In the genomic region with DNA sequence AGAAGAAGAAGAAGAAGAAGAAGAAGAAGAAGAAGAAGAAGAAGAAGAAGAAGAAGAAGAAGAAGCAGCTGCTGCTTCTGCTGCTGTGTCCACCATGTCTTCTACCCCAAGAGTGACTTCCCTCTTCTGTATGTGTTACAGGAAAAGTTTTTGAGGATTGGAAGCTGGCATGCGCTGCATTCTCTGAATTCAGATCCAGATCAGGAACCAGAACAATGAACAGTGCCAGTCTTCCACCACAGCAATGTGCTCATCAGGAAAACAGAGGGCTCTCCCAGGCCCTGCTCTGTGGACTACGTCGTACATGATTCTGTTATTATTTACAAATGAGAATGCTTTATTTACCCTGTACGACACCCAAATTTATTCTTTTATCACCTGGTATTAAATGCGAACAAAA, we compare ENCODE assay signal across 23 mouse cellular contexts.
"Had no signal": no experiment of that assay in that cellular context is flagged by ENCODE, and none has a peak within 500 bp of the region (broad histone marks: within the 10 kb centered on the region; RNA-seq: fewer than 3 reads in every experiment).

No protein-coding gene starts in this region.

- H3K4me1 ChIP-seq: heart, embryonic 12.5 days; kidney, embryonic 15.5 days; limb, embryonic 15.5 days had no signal

- H3K4me2 ChIP-seq: heart, embryonic 12.5 days; hindbrain, embryonic 13.5 days; hindbrain, embryonic 15.5 days; kidney, embryonic 15.5 days; limb, embryonic 13.5 days; limb, embryonic 15.5 days had no signal

- DNase-seq: forebrain, postnatal 0 days; gastrocnemius, postnatal 14 days; gastrocnemius, postnatal 36 days; heart, adult 18-20 months; heart, postnatal 10 days; kidney, adult 11 months; kidney, adult 2 months; kidney, adult 9 months; kidney, postnatal 14 days; kidney, postnatal 36 days; layer of hippocampus, adult 9-11 months; layer of hippocampus, postnatal 36 days; left cerebral cortex, postnatal 4 days had no signal

- H3K36me3 ChIP-seq: heart, embryonic 10.5 days; heart, embryonic 12.5 days; hindbrain, embryonic 13.5 days; hindbrain, embryonic 15.5 days; kidney, embryonic 15.5 days; limb, embryonic 13.5 days; limb, embryonic 15.5 days had no signal

- H3K9me3 ChIP-seq: heart, embryonic 10.5 days; heart, embryonic 12.5 days; hindbrain, embryonic 13.5 days; hindbrain, embryonic 15.5 days; kidney, embryonic 15.5 days; limb, embryonic 13.5 days; limb, embryonic 15.5 days had no signal

- H3K9ac ChIP-seq: forebrain, postnatal 0 days; heart, embryonic 12.5 days; hindbrain, embryonic 13.5 days; hindbrain, embryonic 15.5 days; kidney, embryonic 15.5 days; limb, embryonic 13.5 days; limb, embryonic 15.5 days had no signal

- H3K27ac ChIP-seq: heart, embryonic 10.5 days; hindbrain, embryonic 13.5 days; hindbrain, embryonic 15.5 days; hindbrain, postnatal 0 days; kidney, embryonic 15.5 days; kidney, postnatal 0 days; limb, embryonic 13.5 days; limb, embryonic 15.5 days had no signal

- ATAC-seq: hindbrain, postnatal 0 days; intestine, embryonic 16.5 days had no signal

- H3K4me3 ChIP-seq: heart, embryonic 10.5 days; heart, embryonic 12.5 days; hindbrain, embryonic 13.5 days; hindbrain, embryonic 15.5 days; kidney, embryonic 15.5 days; limb, embryonic 13.5 days; limb, embryonic 15.5 days had no signal
